Mouse (Mus musculus) adrenal gland, postnatal 4 days (tissue): ENCODE results near the gene Cbwd1. TPM values are rescaled to one million over a fixed set of nuclear protein-coding genes. Genes with fewer than 3 reads are reported as not detected.

Experiments
- DNase-seq, 2 experiments: peaks; one replicate each; pipeline ENCODE4 v3.0.0; 2021 to 2022; ENCODE audit warnings: low spot score in 2 of 2, mixed read lengths in 2 of 2
- total RNA-seq, 2 experiments: library from RNA; stranded (reverse); gene quantifications; 2 replicates each; pipeline ENCODE4 v1.2.3; 2021

Gene Cbwd1
- total RNA-seq, 2 experiments from 2014 or later: 15.1 to 16.6 TPM

- DNase-seq: no peak
Measured at GRCm38 (mm10) chr19:24978852-24979842, 17.7 kb upstream of the Cbwd1 start.

- DNase-seq: no peak
Measured at GRCm38 (mm10) chr19:24977991-24978390, 16.6 kb upstream of the Cbwd1 start.

- DNase-seq: no peak
Measured at GRCm38 (mm10) chr19:24972701-24973390, 11.4 kb upstream of the Cbwd1 start.

GRCm38 (mm10) chr19:24971307-24971706 lies 9.9 kb upstream of the Cbwd1 start:
- DNase-seq: no peak

- no peak for DNase-seq
Measured at GRCm38 (mm10) chr19:24966941-24967340, 5.5 kb upstream of the Cbwd1 start.

- no peak for DNase-seq
Measured at GRCm38 (mm10) chr19:24966203-24966602, 4.8 kb upstream of the Cbwd1 start.

GRCm38 (mm10) chr19:24958531-24958930 lies 2.9 kb downstream of the Cbwd1 start:
- DNase-seq: no peak

GRCm38 (mm10) chr19:24945521-24946262 lies 15.7 kb downstream of the Cbwd1 start:
- no peak for DNase-seq

- no peak for DNase-seq
Measured at GRCm38 (mm10) chr19:24937084-24937483, 24.3 kb downstream of the Cbwd1 start.

GRCm38 (mm10) chr19:24929041-24929440 lies 32.4 kb downstream of the Cbwd1 start:
- no peak for DNase-seq

GRCm38 (mm10) chr19:24920866-24921265 lies 40.5 kb downstream of the Cbwd1 start:
- DNase-seq: no peak

- DNase-seq: no peak
Measured at GRCm38 (mm10) chr19:24908385-24909155, 52.8 kb downstream of the Cbwd1 start.

GRCm38 (mm10) chr19:24907655-24908054 lies 53.8 kb downstream of the Cbwd1 start:
- no peak for DNase-seq

- no peak for DNase-seq
Measured at GRCm38 (mm10) chr19:24902821-24903220, 58.6 kb downstream of the Cbwd1 start.

- no peak for DNase-seq
Measured at GRCm38 (mm10) chr19:24902256-24902655, 59.2 kb downstream of the Cbwd1 start.

GRCm38 (mm10) chr19:24901666-24902065 lies 59.7 kb downstream of the Cbwd1 start:
- no peak for DNase-seq

GRCm38 (mm10) chr19:24900581-24901220 lies 60.7 kb downstream of the Cbwd1 start, which contains the start of gene Foxd4:
TSS of gene Foxd4 (minus strand) at chr19:24901197.
- DNase-seq: no peak

GRCm38 (mm10) chr19:24899578-24900544 lies 61.5 kb downstream of the Cbwd1 start:
- DNase-seq: no peak
